Mouse (Mus musculus) megakaryocyte-erythroid progenitor cell, adult 5 weeks (primary cell): Measurements from ENCODE around the gene Ankrd11. TPM values are rescaled to one million over a fixed set of nuclear protein-coding genes. Genes with fewer than 3 reads are reported as not detected.

ENCODE experiments used
- polyA plus RNA-seq: library from polyadenylated mRNA; stranded (reverse); fragments of >175 nt; gene quantifications from 2 replicates; pipeline ENCODE4 v1.2.3, GENCODE M21; 2012

Ankrd11 gene
- 93.5 and 120 TPM in 2 replicates for polyA plus RNA-seq

GRCm38 (mm10) chr8:123042158-123042973 is at the start of gene Ankrd11:
Ankrd11 (minus strand) TSS chr8:123042277.

GRCm38 (mm10) chr8:123062721-123063120 is 20.6 kb upstream of the Ankrd11 start, which contains the start of gene Spg7:
Spg7 (plus strand) TSS chr8:123062942.

GRCm38 (mm10) chr8:122847829-122848561 is 194.1 kb downstream of the Ankrd11 start, which contains the start of gene Cdh15:
Cdh15 (plus strand) TSS chr8:122847966.

Other genes starting within 250 kb of the Ankrd11 start
- gene Cdh15, start 194.3 kb downstream of the Ankrd11 start, polyA plus RNA-seq, result 0.02 TPM in 2 replicates
- gene Spg7, start 20.7 kb upstream of the Ankrd11 start, polyA plus RNA-seq, result 26.7 and 33.2 TPM in 2 replicates
- gene Rpl13, start 60.1 kb upstream of the Ankrd11 start, polyA plus RNA-seq, result 4,017 and 4,573 TPM in 2 replicates
- gene Cpne7, start 75.1 kb upstream of the Ankrd11 start, polyA plus RNA-seq, result 0.48 and 1.4 TPM in 2 replicates
- gene Sult5a1, start 116.0 kb upstream of the Ankrd11 start, polyA plus RNA-seq, result 0.02 TPM in 1 of 2 replicates, not detected in the other
- gene Dpep1, start 144.0 kb upstream of the Ankrd11 start, polyA plus RNA-seq, result not detected in 2 replicates
- gene Chmp1a, start 170.5 kb upstream of the Ankrd11 start, polyA plus RNA-seq, result 26.0 and 28.9 TPM in 2 replicates
- gene Spata33, start 170.6 kb upstream of the Ankrd11 start, polyA plus RNA-seq, result 0.06 and 0.10 TPM in 2 replicates
- gene Cdk10, start 182.6 kb upstream of the Ankrd11 start, polyA plus RNA-seq, result 93.0 and 94.8 TPM in 2 replicates
- 6.7 and 7.1 TPM in 2 replicates for gene Spata2l, start 194.0 kb upstream of the Ankrd11 start, polyA plus RNA-seq
- gene Zfp276, start 211.9 kb upstream of the Ankrd11 start, polyA plus RNA-seq, result 13.0 and 15.7 TPM in 2 replicates
- 138 and 145 TPM in 2 replicates for gene Vps9d1, start 212.1 kb upstream of the Ankrd11 start, polyA plus RNA-seq